Mouse (Mus musculus) lung, embryonic 14.5 days (tissue): ENCODE results near the gene Slc34a1. TPM values are rescaled to one million over a fixed set of nuclear protein-coding genes. Genes with fewer than 3 reads are reported as not detected.

Experiments used
- ATAC-seq: fragments of 200-750 bp; cut with Nextera tagmentation; 2 replicates; pipeline ENCODE4 v1.8.0; 2017; ENCODE audit warnings: mild to moderate bottlenecking, moderate TSS enrichment, moderate library complexity; ENCODE audit not compliant: insufficient read depth
- DNase-seq: peaks from one replicate; pipeline ENCODE4 v3.0.0-alpha.2; 2015
- H3K27ac ChIP-seq: fragments of 300-500 bp; sonication (generic); 2 replicates; pipeline ENCODE4 v1.5.1; 2014; ENCODE audit warnings: low read depth, mild to moderate bottlenecking, moderate library complexity
- H3K27me3 ChIP-seq: fragments of 300-500 bp; sonication (generic); 2 replicates; pipeline ENCODE4 v1.6.1; 2014; ENCODE audit warnings: low read length, control low read depth; ENCODE audit not compliant: insufficient read depth
- H3K36me3 ChIP-seq: fragments of 300-500 bp; sonication (generic); 2 replicates; pipeline ENCODE4 v1.6.1; 2014; ENCODE audit warnings: control low read depth; ENCODE audit not compliant: insufficient read depth
- H3K4me1 ChIP-seq: fragments of 300-500 bp; sonication (generic); 2 replicates; pipeline ENCODE4 v1.6.1; 2014; ENCODE audit warnings: antibody characterized with exemption, control low read depth; ENCODE audit not compliant: insufficient read depth
- H3K4me2 ChIP-seq: fragments of 300-500 bp; sonication (generic); 2 replicates; pipeline ENCODE4 v1.6.1; 2014; ENCODE audit warnings: mild to moderate bottlenecking
- H3K4me3 ChIP-seq: fragments of 300-500 bp; sonication (generic); 2 replicates; pipeline ENCODE4 v1.5.1; 2014; ENCODE audit warnings: low read depth, low read length
- H3K9ac ChIP-seq: fragments of 300-500 bp; sonication (generic); 2 replicates; pipeline ENCODE4 v1.6.1; 2014
- H3K9me3 ChIP-seq: fragments of 300-500 bp; sonication (generic); 2 replicates; pipeline ENCODE4 v1.6.1; 2016; ENCODE audit warnings: low read depth, low read length, control low read depth
- CTCF ChIP-seq: IDR thresholded peaks from 2 replicates; pipeline ENCODE4 v1.5.1; 2016; ENCODE audit warnings: antibody characterized with exemption, low read depth
- WGBS: fragments of 180-500 bp; shearing (Covaris S2); extraction: QIAGEN DNeasy Blood & Tissue Kit; methylation state at CpG from one replicate; pipeline ENCODE4 v1.1.7; 2014; 5-methylcytosine and 5-hydroxymethylcytosine counted together
- polyA plus RNA-seq: library from polyadenylated mRNA; unstranded; fragments of >200 nt; fragmentation: Nextera tagmentation; extraction: Ambion mirVana; gene quantifications from 2 replicates; pipeline ENCODE4 v1.2.1, GENCODE M21; 2014

Gene Slc34a1
- polyA plus RNA-seq, 1 experiment from 2014 or later = not detected

GRCm38 (mm10) chr13:55404853-55405782 is 7.1 kb downstream of the Slc34a1 start:
- Histone ChIP-seq H3K9me3 (no peaks in the 10 kb centered on the region), H3K4me2 (no peak overlapping the region), H3K27ac (no peak overlapping the region), H3K27me3 (0 out of 2 replicates have a peak, but pooled peaks cover 2% of the 10 kb centered on the region), H3K9ac (0 out of 2 replicates have a peak overlapping the region, but pooled peaks have one; percentile 7), H3K4me3 (no peak overlapping the region), H3K4me1 (no peaks in the 10 kb centered on the region), H3K36me3 (no peaks in the 10 kb centered on the region)
- DNase-seq (peak; percentile 96), ATAC-seq (peak; percentile 92; the same call in 1 of the 2 replicates)
- WGBS = 12% methylated on average over 11 of the region's 11 CpGs
- peak; percentile 96 for TF ChIP-seq CTCF

GRCm38 (mm10) chr13:55405783-55406390 is 7.9 kb downstream of the Slc34a1 start:
- ATAC-seq (peak; percentile 41; the same call in 1 of the 2 replicates), DNase-seq (no peak)
- WGBS = 65% methylated on average over 13 of the region's 13 CpGs
- no peak overlapping the region for H3K4me3 ChIP-seq
- H3K27ac ChIP-seq = no peak overlapping the region
- H3K27me3 ChIP-seq = 0 out of 2 replicates have a peak, but pooled peaks cover 2% of the 10 kb centered on the region
- H3K36me3 ChIP-seq = no peaks in the 10 kb centered on the region
- TF ChIP-seq CTCF = no peak
- 0 out of 2 replicates have a peak overlapping the region, but pooled peaks have one; percentile 7 for H3K9ac ChIP-seq
- no peaks in the 10 kb centered on the region for H3K9me3 ChIP-seq
- H3K4me2 ChIP-seq = no peak overlapping the region
- no peaks in the 10 kb centered on the region for H3K4me1 ChIP-seq

GRCm38 (mm10) chr13:55407341-55407740 is 9.4 kb downstream of the Slc34a1 start:
- ATAC-seq = no peak

GRCm38 (mm10) chr13:55408546-55409120 is 10.6 kb downstream of the Slc34a1 start:
- 81% methylated on average over 19 of the region's 19 CpGs for WGBS
- no peak for TF ChIP-seq CTCF
- H3K4me3 ChIP-seq = no peak overlapping the region
- no peak for DNase-seq
- H3K27me3 ChIP-seq = 0 out of 2 replicates have a peak, but pooled peaks cover 9% of the 10 kb centered on the region
- no peak for ATAC-seq
- no peaks in the 10 kb centered on the region for H3K36me3 ChIP-seq
- H3K9ac ChIP-seq = no peak overlapping the region
- H3K9me3 ChIP-seq = no peaks in the 10 kb centered on the region
- H3K27ac ChIP-seq = no peak overlapping the region
- no peaks in the 10 kb centered on the region for H3K4me1 ChIP-seq
- H3K4me2 ChIP-seq = no peak overlapping the region

More at GRCm38 (mm10) chr13:55407341-55407740, 9.4 kb downstream of the Slc34a1 start:
- Histone ChIP-seq H3K4me2 (no peak overlapping the region), H3K4me1 (no peaks in the 10 kb centered on the region), H3K36me3 (no peaks in the 10 kb centered on the region), H3K9ac (no peak overlapping the region), H3K9me3 (no peaks in the 10 kb centered on the region), H3K27ac (no peak overlapping the region), H3K4me3 (no peak overlapping the region), H3K27me3 (0 out of 2 replicates have a peak, but pooled peaks cover 2% of the 10 kb centered on the region)
- WGBS = 81% methylated on average over 4 of the region's 4 CpGs
- DNase-seq = no peak
- TF ChIP-seq CTCF = no peak

- H3K27me3 ChIP-seq = 0 out of 2 replicates have a peak, but pooled peaks cover 9% of the 10 kb centered on the region
- ATAC-seq (no peak), DNase-seq (no peak)
- H3K36me3 ChIP-seq = no peaks in the 10 kb centered on the region
- no peak overlapping the region for H3K4me2 ChIP-seq
- no peaks in the 10 kb centered on the region for H3K4me1 ChIP-seq
- no peak overlapping the region for H3K9ac ChIP-seq
- H3K4me3 ChIP-seq = no peak overlapping the region
- H3K27ac ChIP-seq = no peak overlapping the region
- H3K9me3 ChIP-seq = no peaks in the 10 kb centered on the region
- TF ChIP-seq CTCF = no peak
- 61% methylated on average over 7 of the region's 7 CpGs for WGBS
These were observed 13.8 kb downstream of the Slc34a1 start for GRCm38 (mm10) chr13:55411826-55412225.

- no peak overlapping the region for H3K4me2 ChIP-seq
- no peaks in the 10 kb centered on the region for H3K9me3 ChIP-seq
- no peak overlapping the region for H3K4me3 ChIP-seq
- no peaks in the 10 kb centered on the region for H3K4me1 ChIP-seq
- H3K36me3 ChIP-seq = no peaks in the 10 kb centered on the region
- TF ChIP-seq CTCF = no peak
- DNase-seq (no peak), ATAC-seq (no peak)
- H3K27ac ChIP-seq = no peak overlapping the region
- H3K27me3 ChIP-seq = 0 out of 2 replicates have a peak, but pooled peaks cover 7% of the 10 kb centered on the region
- no peak overlapping the region for H3K9ac ChIP-seq
- WGBS = 78% methylated on average over 13 of the region's 13 CpGs
These were observed 14.8 kb downstream of the Slc34a1 start for GRCm38 (mm10) chr13:55412643-55413307.
